8 mouse cellular contexts compared by ENCODE assay signal in genomic region chr1:120006844-120007790, GRCm38 (mm10). TPM values are rescaled to one million over a fixed set of nuclear protein-coding genes. Genes with fewer than 3 reads are reported as not detected.
DNase-seq lines count a peak whose midpoint lies in the region; ATAC-seq and TF ChIP-seq lines count a peak whose summit lies in the region.

TSS of gene Sctr (plus strand) at chr1:120006894.

- peaks cover 14% of the 10 kb centered on the region; the same call in 1 of the 2 replicates for H3K27me3 ChIP-seq in lung, embryonic 16.5 days (ENCODE audit: control insufficient read depth, insufficient read depth, low read depth, low read length)
- peaks cover 20% of the 10 kb centered on the region for H3K27me3 ChIP-seq in limb, embryonic 14.5 days (ENCODE audit: control insufficient read depth, insufficient read depth, low read length)

- H3K4me2 ChIP-seq in lung, embryonic 16.5 days (ENCODE audit: low read depth, low read length), result peak within 1 kb of the TSS; percentile 62
- H3K4me2 ChIP-seq in limb, embryonic 14.5 days (replicated peaks; ENCODE audit: low read depth, low read length, severe bottlenecking), result peak within 1 kb of the TSS; percentile 56

- H3K36me3 ChIP-seq in lung, embryonic 16.5 days (ENCODE audit: control insufficient read depth, insufficient read depth, low read length), result no peaks in the 10 kb centered on the region
- no peaks in the 10 kb centered on the region for H3K36me3 ChIP-seq in limb, embryonic 14.5 days (ENCODE audit: control insufficient read depth, insufficient read depth, low read length)

- 2% methylated on average over 39 of the region's 39 CpGs for WGBS in lung, embryonic 16.5 days
- 4% methylated on average over 39 of the region's 39 CpGs for WGBS in lung, adult 2 months
- under 1% methylated on average over 38 of the region's 39 CpGs for WGBS in limb, embryonic 14.5 days

- H3K27ac ChIP-seq in lung, embryonic 16.5 days (ENCODE audit: low read length), result no peak within 1 kb of the TSS
- no peak within 1 kb of the TSS for H3K27ac ChIP-seq in embryonic fibroblast, embryonic 13.5 days (ENCODE audit: insufficient read depth, low read length)
- no peak within 1 kb of the TSS for H3K27ac ChIP-seq in limb, embryonic 14.5 days (replicated peaks; ENCODE audit: low read depth, low read length)

- peak within 1 kb of the TSS; percentile 30 for H3K9ac ChIP-seq in lung, embryonic 16.5 days (ENCODE audit: low read length)
- no peak within 1 kb of the TSS; the same call in 1 of the 2 replicates for H3K9ac ChIP-seq in limb, embryonic 14.5 days (ENCODE audit: low read depth, low read length, severe bottlenecking)

- TF ChIP-seq CTCF in lung, adult 2 months (IDR thresholded peaks at IDR 0.05; ENCODE audit: insufficient read depth, low read length), result no peak
- no peak for TF ChIP-seq CTCF in embryonic fibroblast, embryonic 13.5 days (IDR thresholded peaks at IDR 0.05; ENCODE audit: borderline replicate concordance, insufficient read depth, low read length)

- H3K9me3 ChIP-seq in lung, embryonic 16.5 days (ENCODE audit: control insufficient read depth, low read length), result no peaks in the 10 kb centered on the region
- H3K9me3 ChIP-seq in limb, embryonic 14.5 days (ENCODE audit: control insufficient read depth, low read length), result no peaks in the 10 kb centered on the region

- intact Hi-C loops in left cerebral cortex, postnatal 14 days (cut with DNase I), result no loop called here

- peak; percentile 39; the same call in 1 of the 2 replicates for ATAC-seq in lung, embryonic 16.5 days (ENCODE audit: low read depth)
- ATAC-seq in limb, embryonic 14.5 days (ENCODE audit: low FRiP score, low read depth), result peak; percentile 42; the same call in 1 of the 2 replicates

- no peak for TF ChIP-seq POLR2A in lung, adult 2 months (IDR thresholded peaks at IDR 0.05; ENCODE audit: borderline replicate concordance, extremely low read depth, low read depth, low read length)
- no peak for TF ChIP-seq POLR2A in embryonic fibroblast, embryonic 13.5 days (IDR thresholded peaks at IDR 0.05; ENCODE audit: low read depth, low read length)
- no peak for TF ChIP-seq POLR2A in limb, embryonic 14.5 days (IDR thresholded peaks at IDR 0.05; ENCODE audit: borderline replicate concordance, extremely low read depth, insufficient read depth, insufficient read length)

- DNase-seq in lung, adult 2 months, result no peak
- no peak for DNase-seq in limb, embryonic 14.5 days (ENCODE audit: low spot score)
- peak; percentile 20 for DNase-seq in retina, postnatal 7 days (ENCODE audit: low read depth, low spot score)
- DNase-seq in left cerebral cortex, postnatal 14 days (ENCODE audit: low spot score in 2 of 2), result no peak
- no peak for DNase-seq in spleen, adult 18-20 months
- no peak for DNase-seq in gastrocnemius, postnatal 25 days

- H3K4me1 ChIP-seq in lung, embryonic 16.5 days (replicated peaks; ENCODE audit: control insufficient read depth, insufficient read depth, low read length), result peaks cover 7% of the 10 kb centered on the region
- no peaks in the 10 kb centered on the region; the same call in 1 of the 2 replicates for H3K4me1 ChIP-seq in lung, adult 2 months (ENCODE audit: control insufficient read depth, insufficient read depth, low read length)
- H3K4me1 ChIP-seq in embryonic fibroblast, embryonic 13.5 days (ENCODE audit: control insufficient read depth, insufficient read depth, low read length), result no peaks in the 10 kb centered on the region
- peaks cover 3% of the 10 kb centered on the region; the same call in 1 of the 2 replicates for H3K4me1 ChIP-seq in limb, embryonic 14.5 days (ENCODE audit: control insufficient read depth, insufficient read depth, low read length)

- peak within 1 kb of the TSS; percentile 41 for H3K4me3 ChIP-seq in lung, embryonic 16.5 days (ENCODE audit: low read length)
- H3K4me3 ChIP-seq in lung, adult 2 months (replicated peaks; ENCODE audit: extremely low read depth, low read depth, low read length), result no peak within 1 kb of the TSS
- 0 out of 2 replicates have a peak within 1 kb of the TSS, but pooled peaks have one; percentile 13 for H3K4me3 ChIP-seq in embryonic fibroblast, embryonic 13.5 days (ENCODE audit: insufficient read depth, low read length)
- peak within 1 kb of the TSS; percentile 34 for H3K4me3 ChIP-seq in limb, embryonic 14.5 days (replicated peaks; ENCODE audit: low read length)

RNA-seq across cellular contexts. Expression of gene Sctr, which starts in this region (rescaled TPM):
- 0.16 TPM in 1 of 2 replicates, not detected in the other for polyA plus RNA-seq in lung, embryonic 16.5 days (2015; fragmentation: Nextera tagmentation; extraction: Ambion mirVana)
- 0.33 and 0.63 TPM in 2 replicates for polyA plus RNA-seq in lung, adult 2 months (2012; rRNA removed)
- not detected in 2 replicates for polyA plus RNA-seq in embryonic fibroblast, embryonic 13.5 days (2011; ENCODE audit: insufficient read length, low read depth, missing spikeins)
- polyA plus RNA-seq in limb, embryonic 14.5 days (2012; rRNA removed), result 0.55 and 0.82 TPM in 2 replicates
- 0.29 TPM in 1 of 2 replicates, not detected in the other for polyA plus RNA-seq in limb, embryonic 14.5 days (2014; fragmentation: Nextera tagmentation; extraction: Ambion mirVana)
- total RNA-seq in left cerebral cortex, postnatal 14 days (2021), result under 1 TPM; 0.76 to 0.90 TPM
- total RNA-seq in gastrocnemius, postnatal 25 days (2021), result 1 to 10 TPM; 3.0 to 3.8 TPM

Comparison
In these comparisons a context has a peak if more than half of its experiments do, and no peak if none do; other contexts are left out.
1. Peak in ATAC-seq, H3K4me3 ChIP-seq, H3K9ac ChIP-seq and H3K4me2 ChIP-seq in lung, embryonic 16.5 days; RNA of the gene not detected or under 1 TPM.
2. Peak in ATAC-seq, H3K4me3 ChIP-seq and H3K4me2 ChIP-seq in limb, embryonic 14.5 days; RNA of the gene not detected or under 1 TPM.